Comparison of ENCODE assay signal across 14 mouse cellular contexts in the genomic region with DNA sequence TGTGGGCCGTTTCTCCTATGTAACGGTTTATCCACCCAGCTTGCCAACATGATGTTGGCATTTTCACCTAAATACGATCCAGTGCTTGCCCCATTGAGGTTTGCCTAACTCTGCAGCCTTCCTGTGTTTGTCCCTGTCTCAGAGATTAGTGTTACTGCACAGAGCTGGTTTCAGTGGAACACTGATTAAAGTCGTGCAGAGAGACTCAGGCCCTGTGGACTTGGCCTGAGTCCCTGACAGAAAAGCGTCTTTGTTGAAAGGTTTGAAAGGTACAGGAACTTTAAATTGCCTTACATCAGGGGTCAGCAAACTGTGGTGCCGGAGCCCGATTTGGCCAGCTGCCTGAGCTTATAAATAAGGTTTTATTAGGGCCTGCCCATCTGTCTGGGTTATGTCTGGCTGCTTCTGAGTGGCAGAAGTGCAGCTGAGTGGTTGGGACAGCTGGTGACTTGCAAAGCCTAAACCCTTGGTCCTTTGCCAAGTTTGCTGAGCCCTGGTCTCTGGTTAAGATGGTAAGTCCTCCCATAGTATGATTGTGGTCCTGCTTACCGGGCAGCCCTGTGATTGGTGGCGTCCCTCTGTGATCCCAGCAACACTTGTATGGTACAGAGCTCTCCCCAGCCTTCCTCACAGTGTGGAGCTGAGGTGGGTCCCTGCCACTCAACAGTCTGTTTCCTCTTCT. TPM values are rescaled to one million over a fixed set of nuclear protein-coding genes. Genes with fewer than 3 reads are reported as not detected.
DNase-seq lines count a peak whose midpoint lies in the region; ATAC-seq and TF ChIP-seq lines count a peak whose summit lies in the region.
"Had no signal": no experiment of that assay in that cellular context is flagged by ENCODE, and none has a peak within 500 bp of the region (broad histone marks: within the 10 kb centered on the region; RNA-seq: fewer than 3 reads in every experiment).

No protein-coding gene starts in this region.

- ATAC-seq in heart, postnatal 0 days (ENCODE audit: insufficient read depth, low read depth): peak; percentile 73
- ATAC-seq in stomach, embryonic 14.5 days (ENCODE audit: insufficient number of reproducible peaks, insufficient read depth, low FRiP score, low read depth): peak; percentile 53; the same call in 1 of the 2 replicates
- no peak for ATAC-seq in stomach, postnatal 0 days (ENCODE audit: low FRiP score, low TSS enrichment)
- peak; percentile 81 for ATAC-seq in limb, embryonic 12.5 days (ENCODE audit: insufficient number of reproducible peaks, insufficient read depth, low FRiP score, low TSS enrichment, low read depth)
- ATAC-seq in activated CD4-positive, CD25-positive, alpha-beta regulatory T cell, adult 4 months: no peak

- TF ChIP-seq EP300 in heart, postnatal 0 days (IDR thresholded peaks at IDR 0.05; ENCODE audit: low read depth): no peak
- TF ChIP-seq EP300 in heart, adult 2 months (IDR thresholded peaks at IDR 0.05; ENCODE audit: insufficient read depth, low read depth, low read length): no peak
- TF ChIP-seq EP300 in stomach, postnatal 0 days (optimal IDR thresholded peaks at IDR 0.05): no peak

- H3K27ac ChIP-seq in heart, postnatal 0 days (ENCODE audit: low read depth): peak overlapping the region; percentile 61
- H3K27ac ChIP-seq in heart, adult 2 months: no peak overlapping the region
- peak overlapping the region; percentile 76 for H3K27ac ChIP-seq in stomach, embryonic 14.5 days (ENCODE audit: low read length)
- no peak overlapping the region for H3K27ac ChIP-seq in stomach, postnatal 0 days (replicated peaks)
- H3K27ac ChIP-seq in limb, embryonic 12.5 days: peak overlapping the region; percentile 90

- H3K79me2 ChIP-seq in heart, adult 2 months (replicated peaks; ENCODE audit: control insufficient read depth, insufficient read depth, low read length): no peaks in the 10 kb centered on the region

- H3K4me3 ChIP-seq in heart, postnatal 0 days (ENCODE audit: low read depth, low read length): no peak overlapping the region
- no peak overlapping the region for H3K4me3 ChIP-seq in heart, adult 2 months
- H3K4me3 ChIP-seq in stomach, embryonic 14.5 days (ENCODE audit: low read depth, low read length): no peak overlapping the region
- H3K4me3 ChIP-seq in stomach, postnatal 0 days (ENCODE audit: low read depth, low read length): no peak overlapping the region
- H3K4me3 ChIP-seq in limb, embryonic 12.5 days (replicated peaks): no peak overlapping the region

- no peak overlapping the region for H3K9ac ChIP-seq in heart, postnatal 0 days (replicated peaks; ENCODE audit: low read depth, low read length)
- H3K9ac ChIP-seq in heart, adult 2 months (ENCODE audit: low read depth, low read length): no peak overlapping the region
- H3K9ac ChIP-seq in stomach, embryonic 14.5 days (replicated peaks; ENCODE audit: low read depth, low read length): no peak overlapping the region
- H3K9ac ChIP-seq in stomach, postnatal 0 days (ENCODE audit: low read length): no peak overlapping the region
- no peak overlapping the region for H3K9ac ChIP-seq in limb, embryonic 12.5 days (replicated peaks)

- no peak overlapping the region for H3K4me2 ChIP-seq in heart, postnatal 0 days (ENCODE audit: low read depth, low read length)
- H3K4me2 ChIP-seq in stomach, embryonic 14.5 days (replicated peaks; ENCODE audit: low read depth, low read length): no peak overlapping the region
- H3K4me2 ChIP-seq in stomach, postnatal 0 days (replicated peaks; ENCODE audit: low read depth): no peak overlapping the region
- peak overlapping the region; percentile 3; the same call in 1 of the 2 replicates for H3K4me2 ChIP-seq in limb, embryonic 12.5 days

- TF ChIP-seq POLR2A in heart, adult 2 months (IDR thresholded peaks at IDR 0.05; ENCODE audit: insufficient read depth, low read depth, low read length): no peak

- WGBS in heart, postnatal 0 days: 24% methylated on average over 9 of the region's 9 CpGs
- 56% methylated on average over 9 of the region's 9 CpGs for WGBS in heart, adult 2 months
- 39% methylated on average over 9 of the region's 9 CpGs for WGBS in stomach, embryonic 14.5 days
- 48% methylated on average over 9 of the region's 9 CpGs for WGBS in stomach, postnatal 0 days
- WGBS in limb, embryonic 12.5 days: 47% methylated on average over 9 of the region's 9 CpGs

- DNase-seq in heart, postnatal 0 days (ENCODE audit: low spot score): peak; percentile 70
- no peak for DNase-seq in heart, adult 2 months
- DNase-seq in stomach, postnatal 0 days (ENCODE audit: low spot score): no peak
- DNase-seq in frontal cortex, postnatal 36 days (ENCODE audit: low spot score in 2 of 2): no peak
- no peak for DNase-seq in left cerebral cortex, postnatal 14 days (ENCODE audit: low spot score in 2 of 2)
- DNase-seq: cerebellum, postnatal 36 days; kidney, postnatal 10 days had no signal

- H3K36me3 ChIP-seq in heart, postnatal 0 days (replicated peaks; ENCODE audit: control insufficient read depth, insufficient read depth, low read length): peaks cover 76% of the 10 kb centered on the region
- H3K36me3 ChIP-seq in heart, adult 2 months (ENCODE audit: control insufficient read depth, insufficient read depth, low read length): peaks cover 3% of the 10 kb centered on the region
- peaks cover 45% of the 10 kb centered on the region for H3K36me3 ChIP-seq in stomach, embryonic 14.5 days (ENCODE audit: control insufficient read depth, insufficient read depth, low read length)
- peaks cover 27% of the 10 kb centered on the region for H3K36me3 ChIP-seq in stomach, postnatal 0 days (ENCODE audit: control insufficient read depth, insufficient read depth, low read length)
- peaks cover 79% of the 10 kb centered on the region for H3K36me3 ChIP-seq in limb, embryonic 12.5 days

- intact Hi-C loops in heart, adult 2 months (cut with DNase I): no loop called here
- intact Hi-C loops in left cerebral cortex, postnatal 14 days (cut with DNase I): no loop called here

- H3K4me1 ChIP-seq in heart, postnatal 0 days (ENCODE audit: control insufficient read depth, insufficient read depth): peaks cover 13% of the 10 kb centered on the region; the same call in 1 of the 2 replicates
- no peaks in the 10 kb centered on the region for H3K4me1 ChIP-seq in heart, adult 2 months (ENCODE audit: control insufficient read depth, insufficient read depth, low read length)
- H3K4me1 ChIP-seq in stomach, embryonic 14.5 days (ENCODE audit: control insufficient read depth, insufficient read depth, low read length): peaks cover 10% of the 10 kb centered on the region; the same call in 1 of the 2 replicates
- H3K4me1 ChIP-seq in stomach, postnatal 0 days (replicated peaks; ENCODE audit: control insufficient read depth, insufficient read depth): no peaks in the 10 kb centered on the region
- H3K4me1 ChIP-seq in limb, embryonic 12.5 days (replicated peaks): peaks cover 38% of the 10 kb centered on the region

- H3K27me3 ChIP-seq in heart, postnatal 0 days (ENCODE audit: control insufficient read depth, insufficient read depth, low read length): no peaks in the 10 kb centered on the region
- no peaks in the 10 kb centered on the region for H3K27me3 ChIP-seq in heart, adult 2 months (ENCODE audit: control insufficient read depth, insufficient read depth, low read length)
- H3K27me3 ChIP-seq in stomach, embryonic 14.5 days (ENCODE audit: control insufficient read depth, insufficient read depth, low read length): no peaks in the 10 kb centered on the region
- H3K27me3 ChIP-seq in stomach, postnatal 0 days (ENCODE audit: control insufficient read depth, insufficient read depth, low read length): no peaks in the 10 kb centered on the region
- no peaks in the 10 kb centered on the region for H3K27me3 ChIP-seq in limb, embryonic 12.5 days

- TF ChIP-seq CTCF in heart, postnatal 0 days (IDR thresholded peaks at IDR 0.05; ENCODE audit: low read depth): no peak
- TF ChIP-seq CTCF in heart, adult 2 months (IDR thresholded peaks at IDR 0.05): no peak
- TF ChIP-seq CTCF in stomach, postnatal 0 days (IDR thresholded peaks at IDR 0.05; ENCODE audit: low read depth): no peak

- no peaks in the 10 kb centered on the region for H3K9me3 ChIP-seq in heart, postnatal 0 days (replicated peaks; ENCODE audit: control insufficient read depth, low read length)
- no peaks in the 10 kb centered on the region for H3K9me3 ChIP-seq in stomach, embryonic 14.5 days (ENCODE audit: control insufficient read depth, low read depth, low read length)
- H3K9me3 ChIP-seq in stomach, postnatal 0 days (ENCODE audit: control insufficient read depth, low read length): no peaks in the 10 kb centered on the region
- H3K9me3 ChIP-seq in limb, embryonic 12.5 days: no peaks in the 10 kb centered on the region

RNA-seq across cellular contexts. Expression of gene Cnnm3, which starts 11.8 kb away (rescaled TPM):
- total RNA-seq in heart, postnatal 0 days (2014; rRNA removed; ENCODE audit: low replicate concordance): 10.2 and 21.4 TPM in 2 replicates
- 2.0 and 2.2 TPM in 2 replicates for polyA plus RNA-seq in heart, postnatal 0 days (2015; fragmentation: Nextera tagmentation; extraction: Ambion mirVana)
- total RNA-seq in heart, adult 2 months (2021): 10 to 100 TPM; 11.1 to 15.1 TPM
- polyA plus RNA-seq in heart, adult 2 months (2012; rRNA removed): 14.1 and 15.6 TPM in 2 replicates
- polyA plus RNA-seq in stomach, embryonic 14.5 days (2014; fragmentation: Nextera tagmentation; extraction: Ambion mirVana): 6.2 and 8.4 TPM in 2 replicates
- 1.6 and 2.0 TPM in 2 replicates for polyA plus RNA-seq in stomach, postnatal 0 days (2015; fragmentation: Nextera tagmentation; extraction: Ambion mirVana)
- 4.4 and 5.9 TPM in 2 replicates for polyA plus RNA-seq in limb, embryonic 12.5 days (2016; fragmentation: Nextera tagmentation; extraction: Ambion mirVana)
- 10 to 100 TPM; 28.7 to 30.4 TPM for total RNA-seq in left cerebral cortex, postnatal 14 days (2021)
- 1 to 10 TPM; 4.0 to 5.5 TPM for polyA plus RNA-seq in activated CD4-positive, CD25-positive, alpha-beta regulatory T cell, adult 4 months (2017; shearing (Covaris generic))

RNA-seq across cellular contexts. Expression of gene Ankrd23, which starts 13.2 kb away (rescaled TPM):
- total RNA-seq in heart, postnatal 0 days (2014; rRNA removed; ENCODE audit: low replicate concordance): 62.2 and 93.8 TPM in 2 replicates
- 26.7 and 34.2 TPM in 2 replicates for polyA plus RNA-seq in heart, postnatal 0 days (2015; fragmentation: Nextera tagmentation; extraction: Ambion mirVana)
- total RNA-seq in heart, adult 2 months (2021): 100 to 1,000 TPM; 310 to 338 TPM
- 397 and 412 TPM in 2 replicates for polyA plus RNA-seq in heart, adult 2 months (2012; rRNA removed)
- polyA plus RNA-seq in stomach, embryonic 14.5 days (2014; fragmentation: Nextera tagmentation; extraction: Ambion mirVana): 16.8 and 19.4 TPM in 2 replicates
- polyA plus RNA-seq in stomach, postnatal 0 days (2015; fragmentation: Nextera tagmentation; extraction: Ambion mirVana): 6.1 and 8.5 TPM in 2 replicates
- polyA plus RNA-seq in limb, embryonic 12.5 days (2016; fragmentation: Nextera tagmentation; extraction: Ambion mirVana): 18.5 and 19.0 TPM in 2 replicates
- total RNA-seq in left cerebral cortex, postnatal 14 days (2021): 1 to 10 TPM; 5.2 to 6.4 TPM
- polyA plus RNA-seq in activated CD4-positive, CD25-positive, alpha-beta regulatory T cell, adult 4 months (2017; shearing (Covaris generic)): 10 to 100 TPM; 28.7 to 52.4 TPM

RNA-seq across cellular contexts. Expression of gene Gm42417, which starts 15.8 kb away (rescaled TPM):
- total RNA-seq in heart, postnatal 0 days (2014; rRNA removed; ENCODE audit: low replicate concordance): not detected in 2 replicates
- 1.2 TPM in 1 of 2 replicates, not detected in the other for polyA plus RNA-seq in heart, postnatal 0 days (2015; fragmentation: Nextera tagmentation; extraction: Ambion mirVana)
- total RNA-seq in heart, adult 2 months (2021): 100 to 1,000 TPM; 148 to 172 TPM
- polyA plus RNA-seq in heart, adult 2 months (2012; rRNA removed): 0.09 TPM in 1 of 2 replicates, not detected in the other
- 0.39 TPM in 1 of 2 replicates, not detected in the other for polyA plus RNA-seq in stomach, embryonic 14.5 days (2014; fragmentation: Nextera tagmentation; extraction: Ambion mirVana)
- 0.28 and 0.33 TPM in 2 replicates for polyA plus RNA-seq in stomach, postnatal 0 days (2015; fragmentation: Nextera tagmentation; extraction: Ambion mirVana)
- polyA plus RNA-seq in limb, embryonic 12.5 days (2016; fragmentation: Nextera tagmentation; extraction: Ambion mirVana): 0.67 and 0.74 TPM in 2 replicates
- not detected for total RNA-seq in left cerebral cortex, postnatal 14 days (2021)
- under 1 TPM in 1 of 2 experiments, not detected in 1; 0.73 TPM for polyA plus RNA-seq in activated CD4-positive, CD25-positive, alpha-beta regulatory T cell, adult 4 months (2017; shearing (Covaris generic))
- total RNA-seq: adrenal gland, adult 18-20 months; ES-E14; liver, adult 2 months had no signal
- polyA plus RNA-seq: frontal cortex, adult 2 months; liver, adult 2 months had no signal

RNA-seq across cellular contexts. Expression of gene Ankrd39, which starts 23.8 kb away (rescaled TPM):
- 32.7 and 34.9 TPM in 2 replicates for total RNA-seq in heart, postnatal 0 days (2014; rRNA removed; ENCODE audit: low replicate concordance)
- polyA plus RNA-seq in heart, postnatal 0 days (2015; fragmentation: Nextera tagmentation; extraction: Ambion mirVana): 26.6 and 29.0 TPM in 2 replicates
- total RNA-seq in heart, adult 2 months (2021): 1 to 10 TPM; 6.2 to 6.3 TPM
- 11.1 TPM in 2 replicates for polyA plus RNA-seq in heart, adult 2 months (2012; rRNA removed)
- polyA plus RNA-seq in stomach, embryonic 14.5 days (2014; fragmentation: Nextera tagmentation; extraction: Ambion mirVana): 26.2 and 30.4 TPM in 2 replicates
- 19.5 and 20.1 TPM in 2 replicates for polyA plus RNA-seq in stomach, postnatal 0 days (2015; fragmentation: Nextera tagmentation; extraction: Ambion mirVana)
- polyA plus RNA-seq in limb, embryonic 12.5 days (2016; fragmentation: Nextera tagmentation; extraction: Ambion mirVana): 24.1 and 26.8 TPM in 2 replicates
- 10 to 100 TPM; 13.9 to 18.7 TPM for total RNA-seq in left cerebral cortex, postnatal 14 days (2021)
- 10 to 100 TPM; 21.5 to 21.6 TPM for polyA plus RNA-seq in activated CD4-positive, CD25-positive, alpha-beta regulatory T cell, adult 4 months (2017; shearing (Covaris generic))

RNA-seq across cellular contexts. Expression of gene Sema4c, which starts 34.7 kb away (rescaled TPM):
- 11.9 and 13.2 TPM in 2 replicates for total RNA-seq in heart, postnatal 0 days (2014; rRNA removed; ENCODE audit: low replicate concordance)
- polyA plus RNA-seq in heart, postnatal 0 days (2015; fragmentation: Nextera tagmentation; extraction: Ambion mirVana): 5.7 and 6.1 TPM in 2 replicates
- total RNA-seq in heart, adult 2 months (2021): 10 to 100 TPM; 10.6 to 11.1 TPM
- 12.7 and 15.2 TPM in 2 replicates for polyA plus RNA-seq in heart, adult 2 months (2012; rRNA removed)
- 4.2 and 4.3 TPM in 2 replicates for polyA plus RNA-seq in stomach, embryonic 14.5 days (2014; fragmentation: Nextera tagmentation; extraction: Ambion mirVana)
- 5.0 and 5.1 TPM in 2 replicates for polyA plus RNA-seq in stomach, postnatal 0 days (2015; fragmentation: Nextera tagmentation; extraction: Ambion mirVana)
- polyA plus RNA-seq in limb, embryonic 12.5 days (2016; fragmentation: Nextera tagmentation; extraction: Ambion mirVana): 34.1 and 35.3 TPM in 2 replicates
- 10 to 100 TPM; 16.2 to 20.2 TPM for total RNA-seq in left cerebral cortex, postnatal 14 days (2021)
- under 1 TPM in 1 of 2 experiments, not detected in 1; 0.13 TPM for polyA plus RNA-seq in activated CD4-positive, CD25-positive, alpha-beta regulatory T cell, adult 4 months (2017; shearing (Covaris generic))

Comparison
In these comparisons a context has a peak if more than half of its experiments do, and no peak if none do; other contexts are left out.
1. ATAC-seq: peak in heart, postnatal 0 days (single experiment), stomach, embryonic 14.5 days (single experiment) and limb, embryonic 12.5 days (single experiment); none in stomach, postnatal 0 days (single experiment) and activated CD4-positive, CD25-positive, alpha-beta regulatory T cell, adult 4 months (single experiment).
2. H3K27ac ChIP-seq: peak in heart, postnatal 0 days (single experiment), stomach, embryonic 14.5 days (single experiment) and limb, embryonic 12.5 days (single experiment); none in heart, adult 2 months (single experiment) and stomach, postnatal 0 days (single experiment).